Mouse (Mus musculus) fibroblast of lung, adult 2 months (primary cell): ENCODE measurements around the gene Sfpq.
"Not testable (repeated sequence)": the region's sequence is repeated elsewhere in the genome, so short reads cannot be mapped to it uniquely, and the experiment has no call there.

Experiments
- DNase-seq: peaks from one replicate; pipeline ENCODE4 v3.0.0-alpha.2; 2011; ENCODE audit warnings: low read depth

Sfpq gene

GRCm38 (mm10) chr4:127021151-127021945 is at the start of gene Sfpq:
TSS of gene Sfpq (plus strand) at chr4:127021324.
- DNase-seq: peak; percentile 96

- DNase-seq: no peak
Observed at GRCm38 (mm10) chr4:126977467-126977866, 43.7 kb upstream of the Sfpq start.

GRCm38 (mm10) chr4:126978706-126979105 is 42.4 kb upstream of the Sfpq start:
- no peak for DNase-seq

- no peak for DNase-seq
Observed at GRCm38 (mm10) chr4:126983321-126983720, 37.8 kb upstream of the Sfpq start.

GRCm38 (mm10) chr4:126983736-126984525 is 37.2 kb upstream of the Sfpq start:
- DNase-seq: not testable (repeated sequence)

GRCm38 (mm10) chr4:126986768-126987167 is 34.4 kb upstream of the Sfpq start:
- no peak for DNase-seq

- no peak for DNase-seq
Observed at GRCm38 (mm10) chr4:126988503-126988902, 32.6 kb upstream of the Sfpq start.

- no peak for DNase-seq
Observed at GRCm38 (mm10) chr4:126990553-126990952, 30.6 kb upstream of the Sfpq start.

GRCm38 (mm10) chr4:126992356-126992755 is 28.8 kb upstream of the Sfpq start:
- no peak for DNase-seq

GRCm38 (mm10) chr4:126999372-126999771 is 21.8 kb upstream of the Sfpq start:
- DNase-seq: not testable (repeated sequence)

- no peak for DNase-seq
Observed at GRCm38 (mm10) chr4:127000601-127001105, 20.5 kb upstream of the Sfpq start.

GRCm38 (mm10) chr4:127004384-127004783 is 16.7 kb upstream of the Sfpq start:
- no peak for DNase-seq

- no peak for DNase-seq
Observed at GRCm38 (mm10) chr4:127005113-127005936, 15.8 kb upstream of the Sfpq start.

- peak; percentile 69 for DNase-seq
Observed at GRCm38 (mm10) chr4:127015294-127015993, 5.7 kb upstream of the Sfpq start.

- DNase-seq: no peak
Observed at GRCm38 (mm10) chr4:127016366-127016765, 4.8 kb upstream of the Sfpq start.

- no peak for DNase-seq
Observed at GRCm38 (mm10) chr4:127020411-127021150, 543 bp upstream of the Sfpq start.

- DNase-seq: peak; percentile 65
Observed at GRCm38 (mm10) chr4:127021989-127022626, 984 bp downstream of the Sfpq start.

GRCm38 (mm10) chr4:127023201-127023600 is 2.1 kb downstream of the Sfpq start:
- no peak for DNase-seq

- DNase-seq: no peak
Observed at GRCm38 (mm10) chr4:127024240-127024639, 3.1 kb downstream of the Sfpq start.

GRCm38 (mm10) chr4:127026826-127027225 is 5.7 kb downstream of the Sfpq start:
- DNase-seq: no peak
